Mouse (Mus musculus) C2C12 (cell line): ENCODE results near the gene Ciita. TPM values are rescaled to one million over a fixed set of nuclear protein-coding genes. Genes with fewer than 3 reads are reported as not detected.

ENCODE experiments used
- H3K27me3 ChIP-seq: one replicate; pipeline ENCODE4 v1.6.1; 2011; ENCODE audit not compliant: control insufficient read depth, insufficient read depth, insufficient read length
- H3K36me3 ChIP-seq: one replicate; pipeline ENCODE4 v1.6.1; 2011; ENCODE audit not compliant: control insufficient read depth, insufficient read depth
- H3K4me3 ChIP-seq: one replicate; pipeline ENCODE4 v1.5.1; 2011; ENCODE audit warnings: mild to moderate bottlenecking, control low read depth; ENCODE audit not compliant: poor library complexity, insufficient read depth, severe bottlenecking
- H3K79me2 ChIP-seq: one replicate; pipeline ENCODE4 v1.6.1; 2011; ENCODE audit not compliant: control insufficient read depth, insufficient read depth
- H3K79me3 ChIP-seq: one replicate; pipeline ENCODE4 v1.6.1; 2011; ENCODE audit warnings: low read depth, control low read depth
- H3ac ChIP-seq: one replicate; pipeline ENCODE3; 2011; ENCODE audit warnings: low read depth; ENCODE audit not compliant: control insufficient read depth, insufficient read length
- CEBPB ChIP-seq: IDR thresholded peaks from one replicate; pipeline ENCODE4 v1.6.1; 2011; ENCODE audit warnings: low read depth, mild to moderate bottlenecking, control low read depth, moderate library complexity
- CTCF ChIP-seq: IDR thresholded peaks from one replicate; pipeline ENCODE4 v1.5.1; 2011; ENCODE audit not compliant: control insufficient read depth, insufficient read depth, insufficient read length
- FOSL1 ChIP-seq: IDR thresholded peaks from one replicate; pipeline ENCODE4 v1.8.0; 2011; ENCODE audit warnings: mild to moderate bottlenecking, low read length; ENCODE audit not compliant: poor library complexity, insufficient read depth, severe bottlenecking
- MAX ChIP-seq: IDR thresholded peaks from one replicate; pipeline ENCODE4 v1.6.1; 2011; ENCODE audit warnings: mild to moderate bottlenecking, control low read depth
- MYOD1 ChIP-seq: IDR thresholded peaks from one replicate; pipeline ENCODE4 v1.6.1; 2011; ENCODE audit warnings: low read depth; ENCODE audit not compliant: control insufficient read depth, insufficient read length
- MYOG ChIP-seq: IDR thresholded peaks from one replicate; pipeline ENCODE4 v1.6.1; 2011; ENCODE audit not compliant: control insufficient read depth, insufficient read length; ENCODE audit errors: extremely low read depth
- USF1 ChIP-seq: IDR thresholded peaks from one replicate; pipeline ENCODE4 v1.6.1; 2011; ENCODE audit warnings: low read depth, mild to moderate bottlenecking, control low read depth, moderate library complexity
- polyA plus RNA-seq: library from polyadenylated mRNA; unstranded; fragments of >200 nt; fragmentation: generic; extraction: Trizol; gene quantifications from one replicate; pipeline ENCODE4 v1.2.1, GENCODE M21; 2012; ENCODE audit warnings: missing spikeins

Ciita gene
- polyA plus RNA-seq, 1 experiment, result not detected

GRCm38 (mm10) chr16:10523650-10524049 lies 43.8 kb downstream of the Ciita start:
- Histone ChIP-seq H3ac (no peak overlapping the region), H3K79me2 (no peaks in the 10 kb centered on the region), H3K27me3 (no peaks in the 10 kb centered on the region), H3K36me3 (no peaks in the 10 kb centered on the region), H3K4me3 (no peak overlapping the region), H3K79me3 (no peaks in the 10 kb centered on the region)
- TF ChIP-seq MYOG (no peak), CEBPB (no peak), FOSL1 (no peak), CTCF (no peak), USF1 (no peak), MAX (no peak), MYOD1 (no peak)

DNA sequence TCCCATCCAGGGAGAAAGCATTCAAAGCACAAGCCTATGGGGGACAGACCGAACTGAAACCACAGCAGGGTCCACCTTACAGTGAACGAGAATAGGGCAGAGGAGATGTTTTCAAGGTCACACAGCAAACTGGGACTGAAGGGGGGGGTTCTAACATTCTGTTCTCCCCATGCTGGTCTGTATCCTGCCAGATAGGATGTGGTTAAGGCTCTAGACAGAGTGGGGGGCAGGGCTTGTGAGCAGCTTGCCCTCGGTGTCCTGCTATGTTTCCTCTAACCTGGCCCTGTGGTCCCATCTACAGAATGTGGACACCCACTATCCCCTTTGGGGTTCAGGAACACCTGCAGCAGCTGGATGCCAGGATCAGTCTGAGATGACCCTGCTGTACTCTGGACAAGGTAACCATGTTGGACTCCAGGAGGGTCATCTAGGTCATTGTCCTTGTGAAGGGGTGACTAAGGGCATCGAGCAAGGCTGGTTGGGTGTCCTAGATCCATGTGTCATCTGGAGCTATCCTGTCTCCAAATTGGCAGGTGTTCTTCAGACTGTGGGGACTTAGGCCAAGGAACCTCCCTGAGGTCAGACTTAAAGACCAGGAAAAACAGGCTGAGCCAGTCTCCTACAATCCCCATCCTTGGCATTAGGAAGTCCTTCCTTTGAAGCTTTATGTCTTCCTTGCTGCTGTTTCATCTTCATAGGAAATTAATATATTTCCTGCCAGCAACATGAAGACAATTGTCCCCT lies 45.2 kb downstream of the Ciita start:
- Histone ChIP-seq H3K27me3 (no peaks in the 10 kb centered on the region), H3K79me2 (no peaks in the 10 kb centered on the region), H3K36me3 (no peaks in the 10 kb centered on the region), H3K4me3 (no peak overlapping the region), H3ac (no peak overlapping the region), H3K79me3 (no peaks in the 10 kb centered on the region)
- TF ChIP-seq MYOG (no peak), MYOD1 (no peak), CTCF (no peak), CEBPB (no peak), FOSL1 (no peak), MAX (no peak), USF1 (no peak)

GRCm38 (mm10) chr16:10525610-10525980 lies 45.7 kb downstream of the Ciita start:
- Histone ChIP-seq H3ac (no peak overlapping the region), H3K4me3 (no peak overlapping the region)
- no peak for TF ChIP-seq FOSL1
- no peak for TF ChIP-seq CTCF
- TF ChIP-seq MAX, result no peak
- TF ChIP-seq USF1, result no peak
- TF ChIP-seq MYOD1, result no peak
- TF ChIP-seq CEBPB, result no peak
- TF ChIP-seq MYOG, result no peak

DNA sequence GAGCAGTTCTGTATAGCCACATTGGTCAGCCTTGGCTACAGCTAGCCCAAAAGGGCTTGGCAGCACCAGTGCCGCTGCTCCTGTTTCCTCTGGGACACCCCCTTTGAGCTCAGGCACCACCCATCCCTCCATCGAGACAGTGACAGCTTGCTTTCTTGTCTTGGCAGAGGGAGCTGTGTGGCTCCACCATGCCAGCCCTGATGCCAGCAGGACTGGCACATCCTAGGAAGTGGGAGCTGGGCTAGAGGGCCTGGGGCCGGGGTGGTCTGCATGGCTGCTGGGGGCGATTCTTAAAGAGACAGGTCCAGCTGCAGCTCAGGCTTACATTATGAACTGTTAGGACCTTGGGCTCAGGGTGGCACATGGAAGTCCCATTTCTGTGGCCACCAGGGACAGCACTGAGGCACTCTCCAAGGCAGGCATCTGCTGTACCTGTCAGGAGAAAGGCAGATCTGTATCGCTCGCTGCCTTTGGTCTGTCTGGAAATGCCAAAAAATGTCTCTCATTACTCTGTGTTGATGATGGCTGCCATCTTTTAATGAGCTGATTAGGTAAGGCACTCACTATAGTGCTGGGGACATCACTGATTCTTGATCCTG lies 47.3 kb downstream of the Ciita start:
- Histone ChIP-seq H3K79me2 (no peaks in the 10 kb centered on the region), H3K79me3 (no peaks in the 10 kb centered on the region), H3ac (no peak overlapping the region), H3K4me3 (no peak overlapping the region), H3K27me3 (no peaks in the 10 kb centered on the region), H3K36me3 (no peaks in the 10 kb centered on the region)
- TF ChIP-seq USF1 (no peak), CTCF (no peak), CEBPB (no peak), MYOD1 (no peak), MAX (no peak), MYOG (no peak), FOSL1 (no peak)

More at GRCm38 (mm10) chr16:10525610-10525980, 45.7 kb downstream of the Ciita start:
- Histone ChIP-seq H3K79me2 (no peaks in the 10 kb centered on the region), H3K36me3 (no peaks in the 10 kb centered on the region), H3K27me3 (no peaks in the 10 kb centered on the region), H3K79me3 (no peaks in the 10 kb centered on the region)

GRCm38 (mm10) chr16:10528382-10528781 lies 48.5 kb downstream of the Ciita start:
- H3K27me3 ChIP-seq, result no peaks in the 10 kb centered on the region
- TF ChIP-seq MYOD1, result no peak
- TF ChIP-seq CEBPB, result no peak
- H3K79me2 ChIP-seq, result no peaks in the 10 kb centered on the region
- no peaks in the 10 kb centered on the region for H3K36me3 ChIP-seq
- H3K4me3 ChIP-seq, result no peak overlapping the region
- H3K79me3 ChIP-seq, result no peaks in the 10 kb centered on the region
- no peak overlapping the region for H3ac ChIP-seq

DNA sequence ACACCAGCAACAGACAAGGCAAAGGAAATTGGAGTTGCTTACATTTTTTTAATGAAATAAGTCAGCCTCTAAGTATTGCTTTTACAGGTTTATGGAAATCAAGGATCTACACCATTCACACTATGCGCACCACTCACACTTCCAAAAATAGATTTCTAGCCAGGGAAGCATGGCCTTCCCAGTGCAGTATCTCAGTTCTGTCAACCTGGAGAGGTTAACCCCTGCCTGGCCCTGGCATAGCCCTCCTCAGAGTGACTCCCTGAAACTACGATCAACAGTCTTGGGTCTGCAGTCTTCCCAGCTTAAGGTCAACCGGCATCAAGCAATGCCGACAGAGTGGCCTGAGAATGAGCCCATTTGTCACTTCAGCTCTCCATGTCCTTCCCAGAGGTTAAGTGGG lies 50.3 kb downstream of the Ciita start:
- Histone ChIP-seq H3K4me3 (no peak overlapping the region), H3K79me2 (no peaks in the 10 kb centered on the region), H3K79me3 (no peaks in the 10 kb centered on the region), H3K27me3 (no peaks in the 10 kb centered on the region), H3K36me3 (no peaks in the 10 kb centered on the region), H3ac (no peak overlapping the region)
- TF ChIP-seq FOSL1 (no peak), CEBPB (no peak), CTCF (no peak), MYOG (no peak), MAX (no peak), MYOD1 (no peak), USF1 (no peak)
